Mouse (Mus musculus) B cell, adult 67 days (primary cell): ENCODE data around the gene Vmn1r211. TPM values are rescaled to one million over a fixed set of nuclear protein-coding genes. Genes with fewer than 3 reads are reported as not detected.

Source experiments
- total RNA-seq, 2 experiments: library from RNA; stranded (reverse); gene quantifications; 4 replicates each; pipeline ENCODE4 v1.2.4; 2023

Vmn1r211 gene
- total RNA-seq = not detected

DNA sequence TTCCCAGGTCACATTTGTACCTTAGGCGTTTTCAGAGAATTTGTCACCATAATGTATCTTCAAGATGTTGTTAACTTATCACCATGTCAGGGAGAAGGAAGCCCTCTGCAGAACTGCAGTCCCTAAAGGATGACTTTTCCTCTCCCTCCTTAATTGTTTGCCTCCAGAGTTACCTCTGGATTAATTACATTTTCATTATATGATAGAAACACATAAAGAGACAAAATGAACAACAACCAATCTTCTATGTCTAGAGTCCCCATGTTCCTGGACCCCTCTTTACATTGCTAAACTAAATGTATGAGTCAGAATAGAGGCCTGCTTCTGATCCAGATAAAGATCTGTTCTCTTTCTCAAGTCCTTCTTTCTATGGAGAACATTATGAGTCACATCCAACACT lies at the start of gene Vmn1r211:
Gene Vmn1r211 (minus strand): TSS at position 101 of the 400 bp plus-strand sequence.

DNA sequence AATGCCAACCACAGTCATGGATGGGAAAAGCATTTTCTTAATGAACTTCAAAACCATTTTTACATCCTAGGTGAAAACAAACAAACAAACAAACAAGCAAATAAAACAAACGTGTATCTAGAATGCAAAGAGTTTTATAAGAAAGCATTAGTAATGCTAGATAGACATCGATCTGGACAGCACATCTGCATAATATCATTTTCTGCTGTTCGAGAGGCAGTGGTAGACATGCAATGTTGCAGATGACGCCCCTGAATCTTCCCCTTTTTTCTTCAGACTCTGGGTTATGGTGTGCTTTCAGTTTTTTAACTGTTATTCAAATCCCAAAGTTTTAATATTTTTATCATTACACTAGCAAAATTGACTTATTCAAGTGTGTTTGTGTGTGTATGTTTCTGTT lies 26.7 kb upstream of the Vmn1r211 start, which contains the start of gene Vmn1r212:
Gene Vmn1r212 (minus strand): TSS at position 101 of the 400 bp plus-strand sequence.

DNA sequence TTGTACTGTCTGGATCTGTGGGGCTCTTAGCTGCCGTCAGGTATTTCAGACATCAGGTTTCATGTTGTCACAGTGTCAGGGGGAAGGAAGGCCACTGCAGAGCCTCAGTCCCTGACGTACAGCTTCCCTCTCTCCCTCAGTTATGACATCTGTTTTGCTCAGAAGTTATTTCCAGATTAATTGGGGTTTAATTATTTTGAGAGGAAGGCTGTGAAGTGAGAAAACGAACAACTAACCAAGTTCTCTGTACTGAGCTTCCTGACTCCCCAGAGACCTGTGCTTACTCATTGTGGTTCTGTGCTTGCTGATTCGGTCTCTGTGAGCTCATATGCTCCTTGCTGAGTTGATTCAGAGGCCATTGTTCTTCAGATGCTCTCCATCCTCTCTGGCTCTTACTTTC lies 26.1 kb downstream of the Vmn1r211 start, which contains the start of gene Vmn1r210:
Gene Vmn1r210 (minus strand): TSS at position 101 of the 400 bp plus-strand sequence.

DNA sequence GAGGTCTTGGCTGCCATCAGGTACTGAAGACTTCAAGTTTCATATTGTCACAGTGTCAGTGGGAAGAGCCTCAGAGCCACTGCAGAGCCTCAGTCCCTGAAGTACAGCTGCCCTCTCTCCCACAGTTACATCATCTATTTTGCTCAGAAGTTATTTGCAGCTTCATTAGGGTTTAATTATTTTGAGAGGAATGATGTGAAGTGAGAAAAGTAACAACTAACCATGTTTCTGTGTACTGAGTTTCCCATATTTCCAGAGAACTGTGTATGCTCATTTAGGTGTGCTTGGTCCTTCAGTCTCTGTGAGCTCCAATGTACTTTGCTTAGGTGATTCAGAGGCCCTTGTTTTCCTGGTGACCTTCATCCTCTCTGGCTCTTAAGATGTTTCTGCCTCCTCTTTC lies 47.8 kb downstream of the Vmn1r211 start, which contains the start of gene Vmn1r209:
Gene Vmn1r209 (minus strand): TSS at position 101 of the 400 bp plus-strand sequence.

Other genes with a start within 250 kb of the Vmn1r211 start
- gene Vmn1r206, start 233.3 kb downstream of the Vmn1r211 start, total RNA-seq = not detected
- not detected for gene Vmn1r207-ps, start 127.9 kb downstream of the Vmn1r211 start, total RNA-seq
- not detected for gene Vmn1r208, start 80.2 kb downstream of the Vmn1r211 start, total RNA-seq
- gene Vmn1r209, start 47.9 kb downstream of the Vmn1r211 start, total RNA-seq = under 1 TPM in 1 of 2 experiments, not detected in 1; 0.15 TPM
- not detected for gene Vmn1r210, start 26.2 kb downstream of the Vmn1r211 start, total RNA-seq
- gene Vmn1r212, start 26.6 kb upstream of the Vmn1r211 start, total RNA-seq = not detected
- gene Vmn1r213, start 150.1 kb upstream of the Vmn1r211 start, total RNA-seq = not detected
- not detected for gene Vmn1r214, start 172.9 kb upstream of the Vmn1r211 start, total RNA-seq
- gene Vmn1r215, start 210.5 kb upstream of the Vmn1r211 start, total RNA-seq = not detected